Mouse (Mus musculus) MEL (cell line): ENCODE results near the gene Tsen2. TPM values are rescaled to one million over a fixed set of nuclear protein-coding genes. Genes with fewer than 3 reads are reported as not detected.
A peak's percentile ranks its signal among the peaks of the same experiment; 100 is the strongest.

Experiments
- DNase-seq: peaks from one replicate; pipeline ENCODE4 v3.0.0; 2011; ENCODE audit warnings: low read depth, low spot score
- H3K27ac ChIP-seq: 2 replicates; pipeline ENCODE4 v1.5.1; 2012; ENCODE audit warnings: low read depth, mild to moderate bottlenecking, control low read depth, low read length, moderate library complexity; ENCODE audit not compliant: control insufficient read depth
- H3K27me3 ChIP-seq, 2 experiments: fragments of 150-350 bp in 1 of 2; sonication (generic) in 1 of 2; 2 replicates each; pipeline ENCODE4 v1.6.1; 2012; ENCODE audit warnings: low read length in 2 of 2, mild to moderate bottlenecking in 2 of 2, improper control_type of control experiment in 1 of 2, moderate library complexity in 1 of 2; ENCODE audit not compliant: insufficient read depth in 2 of 2, control insufficient read depth in 1 of 2
- H3K36me3 ChIP-seq, 2 experiments: 2 replicates each; pipeline ENCODE4 v1.6.1; 2012 to 2014; ENCODE audit warnings: low read length in 2 of 2, improper control_type of control experiment in 1 of 2, inconsistent platforms in 1 of 2, mild to moderate bottlenecking in 1 of 2; ENCODE audit not compliant: insufficient read depth in 2 of 2, control insufficient read depth in 1 of 2
- H3K4me1 ChIP-seq, 2 experiments: fragments of 150-350 bp in 1 of 2; sonication (generic) in 1 of 2; 2 replicates each; pipeline ENCODE4 v1.6.1; 2012; ENCODE audit warnings: low read length in 2 of 2, improper control_type of control experiment in 1 of 2, mild to moderate bottlenecking in 1 of 2; ENCODE audit not compliant: insufficient read depth in 2 of 2, control insufficient read depth in 1 of 2
- H3K4me3 ChIP-seq, 2 experiments: fragments of 150-350 bp in 1 of 2; sonication (generic) in 1 of 2; 2 replicates each; pipeline ENCODE4 v1.5.1; 2012; ENCODE audit warnings: low read depth in 2 of 2, low read length in 2 of 2, mild to moderate bottlenecking in 2 of 2, moderate library complexity in 2 of 2, control low read depth in 1 of 2, improper control_type of control experiment in 1 of 2; ENCODE audit not compliant: control insufficient read depth in 1 of 2, insufficient read depth in 1 of 2
- H3K79me2 ChIP-seq: 2 replicates; pipeline ENCODE4 v1.6.1; 2012; ENCODE audit warnings: mild to moderate bottlenecking, low read length, moderate library complexity; ENCODE audit not compliant: control insufficient read depth, poor library complexity, insufficient read depth
- H3K9ac ChIP-seq: 2 replicates; pipeline ENCODE4 v1.6.1; 2012; ENCODE audit warnings: low read depth, mild to moderate bottlenecking, control low read depth, low read length, moderate library complexity; ENCODE audit not compliant: control insufficient read depth, poor library complexity, severe bottlenecking
- H3K9me3 ChIP-seq: fragments of 150-350 bp; sonication (generic); replicated peaks from 2 replicates; pipeline ENCODE4 v1.6.1; 2012; ENCODE audit warnings: mild to moderate bottlenecking, low read length, improper control_type of control experiment, moderate library complexity; ENCODE audit not compliant: insufficient read depth
- CTCF ChIP-seq, 3 experiments: IDR thresholded peaks in 2 of 3; conservative IDR thresholded peaks in 1 of 3; 2 replicates each; pipeline ENCODE4 v1.5.1; 2011 to 2012; ENCODE audit warnings: low read length in 3 of 3, low read depth in 2 of 3, mild to moderate bottlenecking in 2 of 3, improper control_type of control experiment in 1 of 3, inconsistent platforms in 1 of 3, mixed read lengths in 1 of 3, moderate library complexity in 1 of 3; ENCODE audit not compliant: control insufficient read depth in 1 of 3, insufficient read depth in 1 of 3, poor library complexity in 1 of 3, severe bottlenecking in 1 of 3
- EP300 ChIP-seq, 2 experiments: IDR thresholded peaks; 2 replicates each; pipeline ENCODE4 v1.6.1; 2011; ENCODE audit warnings: improper control_type of control experiment in 2 of 2, low read length in 2 of 2, low read depth in 1 of 2, mild to moderate bottlenecking in 1 of 2
- GATA1 ChIP-seq: IDR thresholded peaks from 2 replicates; pipeline ENCODE4 v1.6.1; 2011; ENCODE audit warnings: low read depth, low read length, improper control_type of control experiment
- HCFC1 ChIP-seq: IDR thresholded peaks from 2 replicates; pipeline ENCODE4 v1.6.1; 2012; ENCODE audit warnings: low read depth, mild to moderate bottlenecking, inconsistent platforms, low read length, improper control_type of control experiment, moderate library complexity
- MAZ ChIP-seq: IDR thresholded peaks from 2 replicates; pipeline ENCODE4 v1.6.1; 2012; ENCODE audit warnings: low read depth, mild to moderate bottlenecking, inconsistent platforms, low read length, improper control_type of control experiment
- MEF2A ChIP-seq: IDR thresholded peaks from 2 replicates; pipeline ENCODE4 v1.6.1; 2014; ENCODE audit warnings: low read depth, mild to moderate bottlenecking, inconsistent platforms, low read length, improper control_type of control experiment; ENCODE audit not compliant: poor library complexity, insufficient replicate concordance, severe bottlenecking; ENCODE audit errors: extremely low read depth
- MXI1 ChIP-seq: IDR thresholded peaks from 2 replicates; pipeline ENCODE4 v1.6.1; 2011; ENCODE audit warnings: mild to moderate bottlenecking, low read depth, low read length, improper control_type of control experiment
- MYC ChIP-seq: IDR thresholded peaks from 2 replicates; pipeline ENCODE4 v1.6.1; 2011; ENCODE audit warnings: low read depth, mild to moderate bottlenecking, low read length, improper control_type of control experiment, moderate library complexity
- POLR2AphosphoS2 ChIP-seq: IDR thresholded peaks from 2 replicates; pipeline ENCODE4 v1.6.1; 2011; ENCODE audit warnings: low read length, improper control_type of control experiment
- POLR2AphosphoS5 ChIP-seq: IDR thresholded peaks from 2 replicates; pipeline ENCODE4 v1.6.1; 2012; ENCODE audit warnings: low read depth, borderline replicate concordance, mild to moderate bottlenecking, inconsistent platforms, low read length, moderate library complexity, mixed read lengths
- RAD21 ChIP-seq: IDR thresholded peaks from 2 replicates; pipeline ENCODE4 v1.6.1; 2011; ENCODE audit warnings: mild to moderate bottlenecking, low read depth, low read length, improper control_type of control experiment
- SIN3A ChIP-seq: IDR thresholded peaks from 2 replicates; pipeline ENCODE4 v1.6.1; 2012; ENCODE audit warnings: low read length, improper control_type of control experiment, inconsistent platforms
- SMC3 ChIP-seq: IDR thresholded peaks from 2 replicates; pipeline ENCODE4 v1.6.1; 2011; ENCODE audit warnings: low read depth, low read length, improper control_type of control experiment
- ZKSCAN1 ChIP-seq: IDR thresholded peaks from 2 replicates; pipeline ENCODE4 v1.6.1; 2012; ENCODE audit warnings: low read depth, mild to moderate bottlenecking, inconsistent platforms, low read length, improper control_type of control experiment, moderate library complexity
- ZMIZ1 ChIP-seq: IDR thresholded peaks from 2 replicates; pipeline ENCODE4 v1.6.1; 2012; ENCODE audit warnings: low read depth, mild to moderate bottlenecking, inconsistent platforms, low read length, improper control_type of control experiment, moderate library complexity
- ZNF384 ChIP-seq: IDR thresholded peaks from 2 replicates; pipeline ENCODE4 v1.6.1; 2012; ENCODE audit warnings: low read depth, mild to moderate bottlenecking, inconsistent platforms, low read length, improper control_type of control experiment
- polyA plus RNA-seq, 2 experiments: library from polyadenylated mRNA; stranded (reverse) in 1 of 2; unstranded in 1 of 2; fragments of >175 nt in 1 of 2; fragments of >200 nt in 1 of 2; gene quantifications; 2 replicates each; pipeline versions ENCODE4 v1.2.1 to v1.2.4; 2012; ENCODE audit warnings: low replicate concordance in 2 of 2, low read depth in 1 of 2; ENCODE audit not compliant: insufficient read length in 2 of 2, insufficient read depth in 1 of 2, missing spikeins in 1 of 2
- total RNA-seq: library from RNA; depleted of rRNA; stranded (reverse); fragments of 300-350 nt; gene quantifications from 2 replicates; pipeline ENCODE4 v1.2.3, GENCODE M21; 2012

The Tsen2 gene
- total and polyA plus RNA-seq, 3 experiments = 27.0 to 32.6 TPM; not detected in 1

GRCm38 (mm10) chr6:115580810-115581209 is 36.3 kb downstream of the Tsen2 start:
- peaks cover 0 to 15% of the 10 kb centered on the region in 2 experiments; a peak in 3 of 4 replicates for H3K4me1 ChIP-seq
- peaks cover 0 to 6% of the 10 kb centered on the region in 2 experiments; a peak in 3 of 4 replicates for H3K36me3 ChIP-seq
- no peak overlapping the region for H3K27ac ChIP-seq
- H3K9me3 ChIP-seq = no peaks in the 10 kb centered on the region
- no peak overlapping the region for H3K4me3 ChIP-seq
- H3K9ac ChIP-seq = no peak overlapping the region
- TF ChIP-seq SMC3 (no peak), ZKSCAN1 (no peak), HCFC1 (no peak), MEF2A (no peak), MAZ (no peak), CTCF (IDR thresholded peaks at IDR 0.05 in 2 of 3, conservative IDR thresholded peaks at IDR 0.05 in 1 of 3; ENCODE audit: control insufficient read depth in 1 of 3, insufficient read depth in 1 of 3, low read depth in 2 of 3, low read length in 3 of 3, poor library complexity in 1 of 3, severe bottlenecking in 1 of 3) (no peak), ZMIZ1 (no peak), EP300 (IDR thresholded peaks at IDR 0.05; ENCODE audit: low read depth in 1 of 2, low read length in 2 of 2) (no peak), MXI1 (no peak), MYC (no peak), ZNF384 (no peak), RAD21 (no peak), SIN3A (no peak)
- TF ChIP-seq, all 39 proteins: peak for 0
- peak; percentile 15 for DNase-seq
- Histone ChIP-seq H3K79me2 (no peaks in the 10 kb centered on the region), H3K27me3 (no peaks in the 10 kb centered on the region)

GRCm38 (mm10) chr6:115582328-115583115 is 38.1 kb downstream of the Tsen2 start:
- Histone ChIP-seq H3K27ac (no peak overlapping the region), H3K79me2 (no peaks in the 10 kb centered on the region), H3K27me3 (no peaks in the 10 kb centered on the region), H3K9ac (no peak overlapping the region), H3K4me1 (peaks cover 0 to 15% of the 10 kb centered on the region in 2 experiments; a peak in 3 of 4 replicates), H3K36me3 (peaks cover 0 to 6% of the 10 kb centered on the region in 2 experiments; a peak in 3 of 4 replicates), H3K9me3 (no peaks in the 10 kb centered on the region), H3K4me3 (no peak overlapping the region)
- TF ChIP-seq MXI1 (no peak), HCFC1 (no peak), POLR2AphosphoS2 (no peak), GATA1 (no peak), ZMIZ1 (no peak), POLR2AphosphoS5 (no peak), EP300 (IDR thresholded peaks at IDR 0.05; ENCODE audit: low read depth in 1 of 2, low read length in 2 of 2) (no peak)
- no peak for DNase-seq
